Mouse (Mus musculus) intestine, postnatal 0 days (tissue): ENCODE results near the gene Pmm1. TPM values are rescaled to one million over a fixed set of nuclear protein-coding genes. Genes with fewer than 3 reads are reported as not detected.

Experiments used
- ATAC-seq: fragments of 200-750 bp; cut with Nextera tagmentation; 2 replicates; pipeline ENCODE4 v1.8.0; 2017; ENCODE audit warnings: mild to moderate bottlenecking, moderate TSS enrichment, moderate library complexity
- H3K27ac ChIP-seq: fragments of 300-500 bp; sonication (generic); 2 replicates; pipeline ENCODE4 v1.5.1; 2014; ENCODE audit warnings: mild to moderate bottlenecking, low read depth, low read length, moderate library complexity
- H3K27me3 ChIP-seq: fragments of 300-500 bp; sonication (generic); replicated peaks from 2 replicates; pipeline ENCODE4 v1.6.1; 2014; ENCODE audit warnings: low read length, mixed read lengths; ENCODE audit not compliant: control insufficient read depth, insufficient read depth
- H3K36me3 ChIP-seq: fragments of 300-500 bp; sonication (generic); 2 replicates; pipeline ENCODE4 v1.6.1; 2014; ENCODE audit warnings: mild to moderate bottlenecking, moderate library complexity; ENCODE audit not compliant: control insufficient read depth, insufficient read depth
- H3K4me1 ChIP-seq: fragments of 300-500 bp; sonication (generic); replicated peaks from 2 replicates; pipeline ENCODE4 v1.6.1; 2014; ENCODE audit warnings: antibody characterized with exemption, low read length, mixed read lengths; ENCODE audit not compliant: control insufficient read depth, insufficient read depth
- H3K4me2 ChIP-seq: fragments of 300-500 bp; sonication (generic); replicated peaks from 2 replicates; pipeline ENCODE4 v1.6.1; 2014; ENCODE audit warnings: low read depth, mild to moderate bottlenecking, moderate library complexity
- H3K4me3 ChIP-seq: fragments of 300-500 bp; sonication (generic); 2 replicates; pipeline ENCODE4 v1.5.1; 2014; ENCODE audit warnings: low read depth, low read length
- H3K9ac ChIP-seq: fragments of 300-500 bp; sonication (generic); 2 replicates; pipeline ENCODE4 v1.6.1; 2014; ENCODE audit warnings: mild to moderate bottlenecking, low read depth, low read length
- H3K9me3 ChIP-seq: fragments of 300-500 bp; sonication (generic); 2 replicates; pipeline ENCODE4 v1.6.1; 2016; ENCODE audit warnings: mixed run types; ENCODE audit not compliant: control insufficient read depth
- CTCF ChIP-seq: sonication (generic); IDR thresholded peaks from 2 replicates; pipeline ENCODE4 v1.5.1; 2016; ENCODE audit warnings: low read depth, mild to moderate bottlenecking, control low read depth, antibody characterized with exemption, moderate library complexity
- WGBS: fragments of 180-500 bp; shearing (Covaris S2); extraction: QIAGEN DNeasy Blood & Tissue Kit; methylation state at CpG from one replicate; pipeline ENCODE4 v1.1.7; 2014; 5-methylcytosine and 5-hydroxymethylcytosine counted together
- polyA plus RNA-seq: library from polyadenylated mRNA; unstranded; fragments of >200 nt; fragmentation: Nextera tagmentation; extraction: Ambion mirVana; gene quantifications from 2 replicates; pipeline ENCODE4 v1.2.1, GENCODE M21; 2015

The Pmm1 gene
- polyA plus RNA-seq, 1 experiment from 2014 or later, result 15.8 TPM

GRCm38 (mm10) chr15:81936679-81937078, 24.1 kb downstream of the Pmm1 start, which contains the start of gene Csdc2:
Gene Csdc2 (plus strand): TSS chr15:81936759.
- no peaks in the 10 kb centered on the region for H3K36me3 ChIP-seq
- 0 out of 2 replicates have a peak, but pooled peaks cover 2% of the 10 kb centered on the region for H3K4me1 ChIP-seq
- peak within 1 kb of the TSS; percentile 62 for H3K4me2 ChIP-seq
- H3K9me3 ChIP-seq, result no peaks in the 10 kb centered on the region
- peak; percentile 38; the same call in 1 of the 2 replicates for TF ChIP-seq CTCF
- H3K9ac ChIP-seq, result peak within 1 kb of the TSS; percentile 11
- under 1% methylated on average over 12 of the region's 12 CpGs for WGBS
- peaks cover 13% of the 10 kb centered on the region; the same call in 1 of the 2 replicates for H3K27me3 ChIP-seq
- peak; percentile 20; the same call in 1 of the 2 replicates for ATAC-seq
- H3K27ac ChIP-seq, result peak within 1 kb of the TSS; percentile 28; the same call in 1 of the 2 replicates
- H3K4me3 ChIP-seq, result peak within 1 kb of the TSS; percentile 35

- no peak for ATAC-seq
- Histone ChIP-seq H3K27ac (no peak overlapping the region), H3K9me3 (no peaks in the 10 kb centered on the region), H3K4me3 (peak overlapping the region; percentile 35), H3K4me2 (peak overlapping the region; percentile 62), H3K4me1 (0 out of 2 replicates have a peak, but pooled peaks cover 2% of the 10 kb centered on the region), H3K27me3 (peaks cover 13% of the 10 kb centered on the region; the same call in 1 of the 2 replicates), H3K36me3 (no peaks in the 10 kb centered on the region), H3K9ac (no peak overlapping the region; the same call in 1 of the 2 replicates)
- no peak for TF ChIP-seq CTCF
- WGBS, result 53% methylated on average over 7 of the region's 7 CpGs
Measured at GRCm38 (mm10) chr15:81935869-81936637, 24.7 kb downstream of the Pmm1 start.

- H3K9ac ChIP-seq, result no peak overlapping the region
- H3K27ac ChIP-seq, result no peak overlapping the region
- no peak for TF ChIP-seq CTCF
- 0 out of 2 replicates have a peak, but pooled peaks cover 2% of the 10 kb centered on the region for H3K4me1 ChIP-seq
- no peak overlapping the region for H3K4me2 ChIP-seq
- H3K4me3 ChIP-seq, result no peak overlapping the region
- H3K9me3 ChIP-seq, result no peaks in the 10 kb centered on the region
- peaks cover 13% of the 10 kb centered on the region; the same call in 1 of the 2 replicates for H3K27me3 ChIP-seq
- ATAC-seq, result no peak
- no peaks in the 10 kb centered on the region for H3K36me3 ChIP-seq
- 100% methylated on average over 1 of the region's 1 CpGs for WGBS
Measured at GRCm38 (mm10) chr15:81933986-81934385, 26.7 kb downstream of the Pmm1 start.

- WGBS, result 28% methylated on average over 12 of the region's 12 CpGs
- 0 out of 2 replicates have a peak, but pooled peaks cover 2% of the 10 kb centered on the region for H3K4me1 ChIP-seq
- ATAC-seq, result no peak
- no peak for TF ChIP-seq CTCF
- H3K9ac ChIP-seq, result no peak overlapping the region
- H3K27me3 ChIP-seq, result peaks cover 8% of the 10 kb centered on the region; the same call in 1 of the 2 replicates
- no peak overlapping the region for H3K4me2 ChIP-seq
- H3K4me3 ChIP-seq, result no peak overlapping the region
- no peak overlapping the region for H3K27ac ChIP-seq
- no peaks in the 10 kb centered on the region for H3K9me3 ChIP-seq
- no peaks in the 10 kb centered on the region for H3K36me3 ChIP-seq
Measured at GRCm38 (mm10) chr15:81932951-81933470, 27.7 kb downstream of the Pmm1 start.

- Histone ChIP-seq H3K9me3 (no peaks in the 10 kb centered on the region), H3K4me3 (no peak overlapping the region), H3K4me2 (no peak overlapping the region), H3K4me1 (no peaks in the 10 kb centered on the region), H3K36me3 (no peaks in the 10 kb centered on the region), H3K9ac (no peak overlapping the region), H3K27me3 (no peaks in the 10 kb centered on the region), H3K27ac (no peak overlapping the region)
- 55% methylated on average over 11 of the region's 11 CpGs for WGBS
- no peak for ATAC-seq
- TF ChIP-seq CTCF, result no peak
Measured at GRCm38 (mm10) chr15:81928277-81928676, 32.5 kb downstream of the Pmm1 start.

GRCm38 (mm10) chr15:81927741-81928140, 33.0 kb downstream of the Pmm1 start:
- 48% methylated on average over 4 of the region's 4 CpGs for WGBS
- Histone ChIP-seq H3K27ac (no peak overlapping the region), H3K4me2 (no peak overlapping the region), H3K9me3 (no peaks in the 10 kb centered on the region), H3K9ac (no peak overlapping the region), H3K4me1 (no peaks in the 10 kb centered on the region), H3K36me3 (no peaks in the 10 kb centered on the region), H3K4me3 (no peak overlapping the region), H3K27me3 (no peaks in the 10 kb centered on the region)
- no peak for TF ChIP-seq CTCF
- ATAC-seq, result no peak
